9 mouse cellular contexts compared by ENCODE assay signal in the genomic region with DNA sequence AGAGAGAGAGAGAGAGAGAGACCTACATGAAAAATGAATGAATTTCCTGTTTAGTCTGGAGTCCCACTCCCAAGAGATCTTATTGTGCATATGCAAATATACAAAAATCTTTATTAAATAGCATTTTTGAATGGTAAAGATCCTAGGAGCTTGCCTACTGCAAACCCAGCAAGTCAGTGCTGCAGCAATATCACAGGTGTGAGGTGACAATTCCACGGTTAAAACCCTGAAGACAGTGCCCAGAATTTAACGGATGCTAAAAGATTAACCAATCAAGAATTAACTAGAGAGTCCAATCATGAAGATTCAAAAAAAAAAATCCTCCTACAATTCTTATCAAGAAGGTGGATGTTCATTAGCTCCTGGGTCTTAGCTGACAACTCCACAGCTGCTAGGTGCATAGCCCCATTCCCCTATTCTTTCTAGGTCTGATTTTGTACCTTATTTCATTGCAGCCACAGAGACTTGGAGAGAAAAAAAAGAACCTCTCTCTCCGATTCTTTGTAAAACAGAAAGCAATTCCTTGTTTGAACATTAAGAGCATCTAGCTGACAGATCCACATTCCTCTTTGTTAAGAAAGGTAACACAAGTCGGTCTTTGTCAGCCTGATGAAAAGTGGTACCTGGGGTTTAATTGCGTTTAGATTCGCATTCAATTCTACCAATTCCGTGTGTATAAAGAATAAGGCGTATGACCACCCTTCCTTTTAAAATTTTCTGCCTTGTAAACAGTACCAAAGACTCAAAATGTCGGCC. TPM values are rescaled to one million over a fixed set of nuclear protein-coding genes. Genes with fewer than 3 reads are reported as not detected.
DNase-seq lines count a peak whose midpoint lies in the region; ATAC-seq and TF ChIP-seq lines count a peak whose summit lies in the region.
"Had no signal": no experiment of that assay in that cellular context is flagged by ENCODE, and none has a peak within 500 bp of the region (broad histone marks: within the 10 kb centered on the region; RNA-seq: fewer than 3 reads in every experiment).

No protein-coding gene starts in this region.

- H3K9ac ChIP-seq in embryonic facial prominence, embryonic 15.5 days: peak overlapping the region; percentile 47
- 0 out of 2 replicates have a peak overlapping the region, but pooled peaks have one; percentile 66 for H3K9ac ChIP-seq in intestine, postnatal 0 days (ENCODE audit: low read depth, low read length)
- H3K9ac ChIP-seq: liver, embryonic 14.5 days had no signal

- 27% methylated on average over 9 of the region's 9 CpGs for WGBS in embryonic facial prominence, embryonic 15.5 days
- 46% methylated on average over 9 of the region's 9 CpGs for WGBS in intestine, postnatal 0 days
- 5% methylated on average over 9 of the region's 9 CpGs for WGBS in olfactory bulb, adult 2 months

- H3K4me2 ChIP-seq in embryonic facial prominence, embryonic 15.5 days (replicated peaks): peak overlapping the region; percentile 76
- H3K4me2 ChIP-seq in intestine, postnatal 0 days (replicated peaks; ENCODE audit: low read depth): peak overlapping the region; percentile 62

- H3K27ac ChIP-seq in left cerebral cortex, adult 2 months: peak overlapping the region; percentile 91
- peak overlapping the region; percentile 78; the same call in 1 of the 2 replicates for H3K27ac ChIP-seq in embryonic facial prominence, embryonic 15.5 days (replicated peaks)
- H3K27ac ChIP-seq in intestine, postnatal 0 days (ENCODE audit: low read depth, low read length): peak overlapping the region; percentile 71; the same call in 1 of the 2 replicates
- H3K27ac ChIP-seq in olfactory bulb, adult 2 months (ENCODE audit: insufficient read depth, low read depth, low read length): peak overlapping the region; percentile 91
- H3K27ac ChIP-seq: liver, embryonic 14.5 days had no signal

- peak overlapping the region; percentile 89 for H3K4me3 ChIP-seq in left cerebral cortex, adult 2 months
- H3K4me3 ChIP-seq in embryonic facial prominence, embryonic 15.5 days (replicated peaks): peak overlapping the region; percentile 64
- peak overlapping the region; percentile 54 for H3K4me3 ChIP-seq in intestine, postnatal 0 days (ENCODE audit: low read depth, low read length)
- H3K4me3 ChIP-seq in olfactory bulb, adult 2 months (ENCODE audit: insufficient read depth, low read depth, low read length): peak overlapping the region; percentile 64

- ATAC-seq in embryonic facial prominence, embryonic 15.5 days (ENCODE audit: insufficient number of reproducible peaks, low FRiP score, low TSS enrichment, low read depth): no peak
- ATAC-seq in intestine, postnatal 0 days: no peak

- TF ChIP-seq POLR2A in olfactory bulb, adult 2 months (IDR thresholded peaks at IDR 0.05; ENCODE audit: insufficient read depth, low read depth, low read length): no peak

- intact Hi-C loops in left cerebral cortex, adult 2 months (cut with DNase I): loop anchor here (2.0 to 5.0 kb wide), 5 partner anchors 61 to 314 kb away; partner anchors contain the start of gene Tagln3

- H3K27me3 ChIP-seq in embryonic facial prominence, embryonic 15.5 days: no peaks in the 10 kb centered on the region
- H3K27me3 ChIP-seq in intestine, postnatal 0 days (replicated peaks; ENCODE audit: control insufficient read depth, insufficient read depth, low read length): no peaks in the 10 kb centered on the region

- H3K4me1 ChIP-seq in embryonic facial prominence, embryonic 15.5 days: no peaks in the 10 kb centered on the region
- no peaks in the 10 kb centered on the region for H3K4me1 ChIP-seq in intestine, postnatal 0 days (replicated peaks; ENCODE audit: control insufficient read depth, insufficient read depth, low read length)
- no peaks in the 10 kb centered on the region for H3K4me1 ChIP-seq in olfactory bulb, adult 2 months (ENCODE audit: control insufficient read depth, insufficient read depth, low read length)

- no peaks in the 10 kb centered on the region for H3K36me3 ChIP-seq in embryonic facial prominence, embryonic 15.5 days
- no peaks in the 10 kb centered on the region for H3K36me3 ChIP-seq in intestine, postnatal 0 days (ENCODE audit: control insufficient read depth, insufficient read depth)

- no peaks in the 10 kb centered on the region for H3K9me3 ChIP-seq in embryonic facial prominence, embryonic 15.5 days (replicated peaks)
- no peaks in the 10 kb centered on the region for H3K9me3 ChIP-seq in intestine, postnatal 0 days (ENCODE audit: control insufficient read depth)

- no peak for DNase-seq in left cerebral cortex, adult 2 months (ENCODE audit: extremely low spot score in 1 of 2, low spot score in 2 of 2)
- no peak for DNase-seq in left cerebral cortex, adult 9 months (ENCODE audit: low spot score in 2 of 2)
- no peak for DNase-seq in embryo, embryonic 10 days (ENCODE audit: low spot score)
- no peak for DNase-seq in Muller cell, postnatal 12 days (ENCODE audit: inconsistent ontology term)
- no peak for DNase-seq in B cell, adult 2 months

- no peak for TF ChIP-seq CTCF in left cerebral cortex, adult 2 months (IDR thresholded peaks at IDR 0.05)
- no peak for TF ChIP-seq CTCF in intestine, postnatal 0 days (IDR thresholded peaks at IDR 0.05; ENCODE audit: low read depth)
- no peak for TF ChIP-seq CTCF in olfactory bulb, adult 2 months (IDR thresholded peaks at IDR 0.05; ENCODE audit: insufficient read depth, low read depth, low read length)

RNA-seq across cellular contexts. Expression of gene Cd200, which starts 1.0 kb away (rescaled TPM):
- total RNA-seq in left cerebral cortex, adult 2 months (2021): 100 to 1,000 TPM in 1 of 2 experiments, 10 to 100 TPM in 1; 96.4 to 107 TPM
- 50.0 and 51.7 TPM in 2 replicates for polyA plus RNA-seq in embryonic facial prominence, embryonic 15.5 days (2015; fragmentation: Nextera tagmentation; extraction: Ambion mirVana)
- 108 and 114 TPM in 2 replicates for polyA plus RNA-seq in intestine, postnatal 0 days (2015; fragmentation: Nextera tagmentation; extraction: Ambion mirVana)
- not detected in 2 replicates for polyA plus RNA-seq in olfactory bulb, adult 2 months (2012; ENCODE audit: insufficient read depth, insufficient read length, low replicate concordance, missing spikeins)

Comparison
In these comparisons a context has a peak if more than half of its experiments do, and no peak if none do; other contexts are left out.
1. RNA of gene Cd200, which starts 1.0 kb away (polyA plus RNA-seq): 108 to 114 TPM in intestine, postnatal 0 days and 50.0 to 51.7 TPM in embryonic facial prominence, embryonic 15.5 days; not detected in olfactory bulb, adult 2 months; every median in the first group is over 10 times any median in the second.
2. Peak in every context shown above with its lines, with median percentiles within 50 percentile points of each other: H3K27ac ChIP-seq and H3K4me3 ChIP-seq.